ENCODE assay signal across 1 mouse cellular context in genomic region chr1:121567521-121568489, GRCm38 (mm10).
TF ChIP-seq lines count a peak whose summit lies in the region.

Ddx18 (minus strand) TSS chr1:121567989.

TF ChIP-seq in CH12.LX, 34 proteins besides CTCF, POLR2A, EP300 and RAD21 (continued from another document):
- TF ChIP-seq SIN3A (IDR thresholded peaks at IDR 0.05; ENCODE audit: low read length) (peak; percentile 89), KAT2A (IDR thresholded peaks at IDR 0.05; ENCODE audit: insufficient replicate concordance, low read length) (peak; percentile 87; the same call in 1 of the 2 replicates), JUN (IDR thresholded peaks at IDR 0.05; ENCODE audit: insufficient read depth, low read depth, low read length) (no peak; the same call in 1 of the 2 replicates), RCOR1 (conservative IDR thresholded peaks at IDR 0.05; ENCODE audit: low read depth, low read length) (no peak; the same call in 1 of the 2 replicates), TBP (conservative IDR thresholded peaks at IDR 0.05; ENCODE audit: low read depth, low read length) (peak; percentile 69; the same call in 1 of the 2 replicates), UBTF (IDR thresholded peaks at IDR 0.05; ENCODE audit: low read depth, low read length) (0 out of 2 replicates have a peak, but pooled peaks have one; percentile 36), PAX5 (IDR thresholded peaks at IDR 0.05; ENCODE audit: low read length) (no peak)
